Mouse (Mus musculus) hindbrain, embryonic 13.5 days (tissue): ENCODE results near the gene Myrip. TPM values are rescaled to one million over a fixed set of nuclear protein-coding genes. Genes with fewer than 3 reads are reported as not detected.
"Not testable (repeated sequence)": the region's sequence is repeated elsewhere in the genome, so short reads cannot be mapped to it uniquely, and the experiment has no call there.

Experiments used
- ATAC-seq: fragments of 200-750 bp; cut with Nextera tagmentation; 2 replicates; pipeline ENCODE4 v1.8.0; 2017; ENCODE audit warnings: moderate TSS enrichment; ENCODE audit not compliant: low FRiP score
- H3K27ac ChIP-seq: fragments of 300-500 bp; sonication (generic); 2 replicates; pipeline ENCODE4 v1.5.1; 2015; ENCODE audit warnings: inconsistent platforms, mild to moderate bottlenecking, moderate library complexity
- H3K27me3 ChIP-seq: fragments of 300-500 bp; sonication (generic); 2 replicates; pipeline ENCODE4 v1.6.1; 2015; ENCODE audit warnings: mild to moderate bottlenecking, inconsistent platforms
- H3K36me3 ChIP-seq: fragments of 300-500 bp; sonication (generic); 2 replicates; pipeline ENCODE4 v1.6.1; 2015; ENCODE audit warnings: mild to moderate bottlenecking, inconsistent platforms
- H3K4me1 ChIP-seq: fragments of 300-500 bp; sonication (generic); replicated peaks from 2 replicates; pipeline ENCODE4 v1.6.1; 2015; ENCODE audit warnings: inconsistent platforms
- H3K4me2 ChIP-seq: fragments of 300-500 bp; sonication (generic); 2 replicates; pipeline ENCODE4 v1.6.1; 2015; ENCODE audit warnings: inconsistent platforms, mild to moderate bottlenecking, moderate library complexity
- H3K4me3 ChIP-seq: fragments of 300-500 bp; sonication (generic); 2 replicates; pipeline ENCODE4 v1.5.1; 2015; ENCODE audit warnings: mild to moderate bottlenecking, inconsistent platforms
- H3K9ac ChIP-seq: fragments of 300-500 bp; sonication (generic); 2 replicates; pipeline ENCODE4 v1.6.1; 2015; ENCODE audit warnings: mild to moderate bottlenecking, inconsistent platforms
- H3K9me3 ChIP-seq: fragments of 300-500 bp; sonication (generic); 2 replicates; pipeline ENCODE4 v1.6.1; 2016; ENCODE audit warnings: inconsistent platforms
- WGBS: fragments of 180-500 bp; shearing (Covaris S2); methylation state at CpG from one replicate; pipeline ENCODE4 v1.1.7; 2015; 5-methylcytosine and 5-hydroxymethylcytosine counted together
- polyA plus RNA-seq: library from polyadenylated mRNA; unstranded; fragments of >200 nt; fragmentation: Nextera tagmentation; extraction: Ambion mirVana; gene quantifications from 2 replicates; pipeline ENCODE4 v1.2.1, GENCODE M21; 2015

Gene Myrip
- polyA plus RNA-seq, result 3.7 and 4.3 TPM in 2 replicates

GRCm38 (mm10) chr9:120301213-120301612 is at the start of gene Myrip:
TSS of gene Myrip (plus strand) at chr9:120301513.
- H3K9ac ChIP-seq, H3K9me3 ChIP-seq, H3K36me3 ChIP-seq, ATAC-seq, H3K4me2 ChIP-seq, H3K4me3 ChIP-seq, H3K27ac ChIP-seq: not testable (repeated sequence)
- Histone ChIP-seq H3K27me3 (peaks cover 44% of the 10 kb centered on the region), H3K4me1 (peaks cover 18% of the 10 kb centered on the region)
- 93% methylated on average over 1 of the region's 1 CpGs for WGBS

GRCm38 (mm10) chr9:120259805-120260204 is 41.5 kb upstream of the Myrip start:
- no peak for ATAC-seq
- Histone ChIP-seq H3K36me3 (no peaks in the 10 kb centered on the region), H3K27ac (no peak overlapping the region), H3K4me2 (0 out of 2 replicates have a peak overlapping the region, but pooled peaks have one; percentile 6), H3K27me3 (no peaks in the 10 kb centered on the region), H3K9ac (no peak overlapping the region), H3K9me3 (no peaks in the 10 kb centered on the region), H3K4me3 (no peak overlapping the region), H3K4me1 (peaks cover 26% of the 10 kb centered on the region)
- WGBS, result 43% methylated on average over 8 of the region's 8 CpGs

GRCm38 (mm10) chr9:120263994-120264393 is 37.3 kb upstream of the Myrip start:
- H3K27ac ChIP-seq, result peak overlapping the region; percentile 52
- WGBS, result 36% methylated on average over 5 of the region's 5 CpGs
- peak; percentile 76 for ATAC-seq

GRCm38 (mm10) chr9:120273083-120273482 is 28.2 kb upstream of the Myrip start:
- no peak overlapping the region for H3K4me3 ChIP-seq
- H3K4me2 ChIP-seq, result no peak overlapping the region
- no peak for ATAC-seq
- H3K27ac ChIP-seq, result no peak overlapping the region
- H3K9ac ChIP-seq, result no peak overlapping the region
- 0 out of 2 replicates have a peak, but pooled peaks cover 6% of the 10 kb centered on the region for H3K4me1 ChIP-seq
- H3K9me3 ChIP-seq, result no peaks in the 10 kb centered on the region
- H3K36me3 ChIP-seq, result no peaks in the 10 kb centered on the region
- H3K27me3 ChIP-seq, result no peaks in the 10 kb centered on the region
- WGBS, result 81% methylated on average over 8 of the region's 8 CpGs

More at GRCm38 (mm10) chr9:120263994-120264393, 37.3 kb upstream of the Myrip start:
- Histone ChIP-seq H3K4me1 (peaks cover 26% of the 10 kb centered on the region), H3K27me3 (no peaks in the 10 kb centered on the region), H3K4me2 (no peak overlapping the region), H3K4me3 (no peak overlapping the region), H3K9me3 (no peaks in the 10 kb centered on the region), H3K9ac (no peak overlapping the region), H3K36me3 (no peaks in the 10 kb centered on the region)

GRCm38 (mm10) chr9:120275226-120275625 is 26.1 kb upstream of the Myrip start:
- Histone ChIP-seq H3K9ac (no peak overlapping the region), H3K27ac (no peak overlapping the region), H3K36me3 (no peaks in the 10 kb centered on the region), H3K4me3 (no peak overlapping the region), H3K4me2 (no peak overlapping the region), H3K4me1 (0 out of 2 replicates have a peak, but pooled peaks cover 6% of the 10 kb centered on the region), H3K27me3 (no peaks in the 10 kb centered on the region), H3K9me3 (no peaks in the 10 kb centered on the region)
- 79% methylated on average over 7 of the region's 7 CpGs for WGBS
- no peak for ATAC-seq

GRCm38 (mm10) chr9:120281147-120281546 is 20.2 kb upstream of the Myrip start:
- no peak for ATAC-seq
- WGBS, result 86% methylated on average over 12 of the region's 12 CpGs
- Histone ChIP-seq H3K9me3 (0 out of 2 replicates have a peak, but pooled peaks cover 7% of the 10 kb centered on the region), H3K4me1 (no peaks in the 10 kb centered on the region), H3K27ac (no peak overlapping the region), H3K9ac (no peak overlapping the region), H3K4me2 (no peak overlapping the region), H3K36me3 (no peaks in the 10 kb centered on the region), H3K4me3 (no peak overlapping the region), H3K27me3 (no peaks in the 10 kb centered on the region)

- Histone ChIP-seq H3K27ac (no peak overlapping the region), H3K9ac (no peak overlapping the region), H3K4me2 (no peak overlapping the region), H3K27me3 (no peaks in the 10 kb centered on the region), H3K4me1 (no peaks in the 10 kb centered on the region), H3K36me3 (no peaks in the 10 kb centered on the region), H3K9me3 (0 out of 2 replicates have a peak, but pooled peaks cover 7% of the 10 kb centered on the region), H3K4me3 (no peak overlapping the region)
- WGBS, result 90% methylated on average over 9 of the region's 9 CpGs
- ATAC-seq, result no peak
Observed at GRCm38 (mm10) chr9:120282461-120283047, 18.8 kb upstream of the Myrip start.

- H3K4me1 ChIP-seq, result no peaks in the 10 kb centered on the region
- H3K27me3 ChIP-seq, result no peaks in the 10 kb centered on the region
- ATAC-seq, result no peak
- WGBS, result 92% methylated on average over 12 of the region's 12 CpGs
- H3K4me2 ChIP-seq, result no peak overlapping the region
- H3K36me3 ChIP-seq, result no peaks in the 10 kb centered on the region
- H3K4me3 ChIP-seq, result no peak overlapping the region
- 0 out of 2 replicates have a peak, but pooled peaks cover 7% of the 10 kb centered on the region for H3K9me3 ChIP-seq
- no peak overlapping the region for H3K9ac ChIP-seq
- H3K27ac ChIP-seq, result no peak overlapping the region
Observed at GRCm38 (mm10) chr9:120283556-120283955, 17.8 kb upstream of the Myrip start.

- no peak overlapping the region for H3K4me3 ChIP-seq
- 0 out of 2 replicates have a peak, but pooled peaks cover 7% of the 10 kb centered on the region for H3K9me3 ChIP-seq
Observed at GRCm38 (mm10) chr9:120288011-120288410, 13.3 kb upstream of the Myrip start.

GRCm38 (mm10) chr9:120290375-120290774 is 10.9 kb upstream of the Myrip start:
- ATAC-seq, result no peak
- Histone ChIP-seq H3K4me3 (no peak overlapping the region), H3K9me3 (no peaks in the 10 kb centered on the region), H3K4me1 (peaks cover 10% of the 10 kb centered on the region), H3K27me3 (no peaks in the 10 kb centered on the region), H3K4me2 (no peak overlapping the region), H3K9ac (no peak overlapping the region), H3K27ac (no peak overlapping the region), H3K36me3 (no peaks in the 10 kb centered on the region)
- 88% methylated on average over 2 of the region's 2 CpGs for WGBS

More at GRCm38 (mm10) chr9:120288011-120288410, 13.3 kb upstream of the Myrip start:
- Histone ChIP-seq H3K27ac (no peak overlapping the region), H3K4me1 (no peaks in the 10 kb centered on the region), H3K9ac (no peak overlapping the region), H3K27me3 (no peaks in the 10 kb centered on the region), H3K36me3 (no peaks in the 10 kb centered on the region), H3K4me2 (no peak overlapping the region)
- 57% methylated on average over 3 of the region's 3 CpGs for WGBS
- ATAC-seq, result no peak

- H3K9me3 ChIP-seq, result no peaks in the 10 kb centered on the region
- H3K9ac ChIP-seq, result no peak overlapping the region
- WGBS, result 56% methylated on average over 5 of the region's 5 CpGs
- H3K27ac ChIP-seq, result no peak overlapping the region
- no peak overlapping the region for H3K4me2 ChIP-seq
- no peak overlapping the region for H3K4me3 ChIP-seq
- no peaks in the 10 kb centered on the region for H3K36me3 ChIP-seq
- H3K27me3 ChIP-seq, result no peaks in the 10 kb centered on the region
- peaks cover 10% of the 10 kb centered on the region for H3K4me1 ChIP-seq
- ATAC-seq, result no peak
Observed at GRCm38 (mm10) chr9:120292488-120292887, 8.8 kb upstream of the Myrip start.

GRCm38 (mm10) chr9:120295527-120295926 is 5.8 kb upstream of the Myrip start:
- H3K27me3 ChIP-seq, result no peaks in the 10 kb centered on the region
- H3K4me2 ChIP-seq, result no peak overlapping the region
- H3K9ac ChIP-seq, result no peak overlapping the region
- no peak overlapping the region for H3K4me3 ChIP-seq
- H3K4me1 ChIP-seq, result peaks cover 10% of the 10 kb centered on the region
- ATAC-seq, result no peak
- no peaks in the 10 kb centered on the region for H3K36me3 ChIP-seq
- no peaks in the 10 kb centered on the region for H3K9me3 ChIP-seq
- no peak overlapping the region for H3K27ac ChIP-seq
- 86% methylated on average over 5 of the region's 5 CpGs for WGBS

- no peak for ATAC-seq
- WGBS, result 94% methylated on average over 1 of the region's 1 CpGs
- Histone ChIP-seq H3K27ac (no peak overlapping the region), H3K4me1 (peaks cover 10% of the 10 kb centered on the region), H3K4me2 (no peak overlapping the region), H3K9me3 (no peaks in the 10 kb centered on the region), H3K27me3 (peaks cover 4% of the 10 kb centered on the region; the same call in 1 of the 2 replicates), H3K9ac (no peak overlapping the region), H3K4me3 (no peak overlapping the region), H3K36me3 (no peaks in the 10 kb centered on the region)
Observed at GRCm38 (mm10) chr9:120296938-120297337, 4.4 kb upstream of the Myrip start.
